Mouse (Mus musculus) CH12.LX (cell line): ENCODE measurements around the gene Plcb2. TPM values are rescaled to one million over a fixed set of nuclear protein-coding genes. Genes with fewer than 3 reads are reported as not detected.

Experiments
- DNase-seq: peaks from one replicate; pipeline ENCODE4 v3.0.0-alpha.2; 2013; ENCODE audit errors: extremely low read depth
- H3K27ac ChIP-seq: 2 replicates; pipeline ENCODE4 v1.5.1; 2012; ENCODE audit warnings: low read depth, mild to moderate bottlenecking, control low read depth, moderate library complexity; ENCODE audit not compliant: insufficient read depth
- H3K27me3 ChIP-seq: replicated peaks from 2 replicates; pipeline ENCODE3; 2012; ENCODE audit warnings: inconsistent platforms
- H3K36me3 ChIP-seq, 2 experiments: replicated peaks in 1 of 2; 2 replicates each; pipeline versions ENCODE3 to v1.6.1; 2012; ENCODE audit warnings: inconsistent platforms in 1 of 2, low read length in 1 of 2, mild to moderate bottlenecking in 1 of 2, mixed read lengths in 1 of 2, moderate library complexity in 1 of 2; ENCODE audit not compliant: control insufficient read depth in 1 of 2, insufficient read depth in 1 of 2
- H3K4me1 ChIP-seq, 2 experiments: 2 replicates each; pipeline ENCODE4 v1.6.1; 2012; ENCODE audit warnings: inconsistent platforms in 1 of 2, moderate library complexity in 1 of 2; ENCODE audit not compliant: insufficient read depth in 2 of 2, control insufficient read depth in 1 of 2
- H3K4me2 ChIP-seq: 2 replicates; pipeline ENCODE4 v1.6.1; 2012; ENCODE audit warnings: low read depth, mild to moderate bottlenecking, control low read depth; ENCODE audit not compliant: poor library complexity, insufficient read depth, severe bottlenecking
- H3K4me3 ChIP-seq, 3 experiments: fragments of 150-350 bp in 1 of 3; sonication (generic) in 1 of 3; replicated peaks in 1 of 3; 2 replicates each; pipeline versions ENCODE3 to v1.5.1; 2011 to 2012; ENCODE audit warnings: low read depth in 2 of 3, low read length in 2 of 3, mild to moderate bottlenecking in 2 of 3, moderate library complexity in 2 of 3, control low read depth in 1 of 3, improper control_type of control experiment in 1 of 3, inconsistent platforms in 1 of 3, mixed read lengths in 1 of 3; ENCODE audit not compliant: poor library complexity in 1 of 3
- H3K79me2 ChIP-seq: replicated peaks from 2 replicates; pipeline ENCODE4 v1.6.1; 2012; ENCODE audit warnings: mild to moderate bottlenecking, moderate library complexity; ENCODE audit not compliant: control insufficient read depth, poor library complexity, insufficient read depth, severe bottlenecking; ENCODE audit errors: extremely low read depth
- H3K9ac ChIP-seq: 2 replicates; pipeline ENCODE4 v1.6.1; 2012; ENCODE audit warnings: low read depth, mild to moderate bottlenecking, control low read depth, moderate library complexity; ENCODE audit not compliant: insufficient read depth
- H3K9me3 ChIP-seq: replicated peaks from 2 replicates; pipeline ENCODE3; 2012; ENCODE audit warnings: low read length, inconsistent platforms, mixed read lengths
- BHLHE40 ChIP-seq: IDR thresholded peaks from 2 replicates; pipeline ENCODE4 v1.6.1; 2011; ENCODE audit warnings: mild to moderate bottlenecking, low read depth, low read length, improper control_type of control experiment
- CHD2 ChIP-seq: IDR thresholded peaks from 2 replicates; pipeline ENCODE4 v1.6.1; 2011; ENCODE audit warnings: low read length, improper control_type of control experiment
- E2F4 ChIP-seq: IDR thresholded peaks from 2 replicates; pipeline ENCODE4 v1.6.1; 2011; ENCODE audit warnings: low read depth, low read length, improper control_type of control experiment; ENCODE audit not compliant: insufficient replicate concordance
- ETS1 ChIP-seq: conservative IDR thresholded peaks from 2 replicates; pipeline ENCODE4 v1.6.1; 2012; ENCODE audit warnings: low read depth, mild to moderate bottlenecking, inconsistent platforms, low read length, improper control_type of control experiment, moderate library complexity
- GABPA ChIP-seq: IDR thresholded peaks from 2 replicates; pipeline ENCODE4 v1.6.1; 2012; ENCODE audit warnings: low read depth, low read length, improper control_type of control experiment, inconsistent platforms; ENCODE audit not compliant: insufficient replicate concordance
- IRF4 ChIP-seq: IDR thresholded peaks from 2 replicates; pipeline ENCODE4 v1.6.1; 2014; ENCODE audit warnings: low read depth, mild to moderate bottlenecking, inconsistent platforms, low read length, improper control_type of control experiment
- KAT2A ChIP-seq: IDR thresholded peaks from 2 replicates; pipeline ENCODE4 v1.6.1; 2012; ENCODE audit warnings: low read length, improper control_type of control experiment, inconsistent platforms; ENCODE audit not compliant: insufficient replicate concordance
- MAX ChIP-seq: IDR thresholded peaks from 2 replicates; pipeline ENCODE4 v1.6.1; 2011; ENCODE audit warnings: low read length, improper control_type of control experiment
- MAZ ChIP-seq: IDR thresholded peaks from 2 replicates; pipeline ENCODE4 v1.6.1; 2012; ENCODE audit warnings: low read depth, mild to moderate bottlenecking, inconsistent platforms, low read length, improper control_type of control experiment, moderate library complexity
- MEF2A ChIP-seq: IDR thresholded peaks from 2 replicates; pipeline ENCODE4 v1.6.1; 2014; ENCODE audit warnings: low read depth, mild to moderate bottlenecking, inconsistent platforms, low read length, improper control_type of control experiment, borderline replicate concordance
- MXI1 ChIP-seq: IDR thresholded peaks from 2 replicates; pipeline ENCODE4 v1.6.1; 2011; ENCODE audit warnings: mild to moderate bottlenecking, low read depth, low read length, improper control_type of control experiment
- NRF1 ChIP-seq: IDR thresholded peaks from 2 replicates; pipeline ENCODE4 v1.6.1; 2014; ENCODE audit warnings: low read depth, mild to moderate bottlenecking, inconsistent platforms, low read length, improper control_type of control experiment, moderate library complexity
- PAX5 ChIP-seq: IDR thresholded peaks from 2 replicates; pipeline ENCODE4 v1.6.1; 2012; ENCODE audit warnings: low read length, inconsistent platforms, mixed read lengths
- POLR2AphosphoS2 ChIP-seq: IDR thresholded peaks from 2 replicates; pipeline ENCODE4 v1.6.1; 2011; ENCODE audit warnings: low read depth, low read length, improper control_type of control experiment
- RAD21 ChIP-seq: IDR thresholded peaks from 2 replicates; pipeline ENCODE4 v1.6.1; 2011; ENCODE audit warnings: low read depth, mild to moderate bottlenecking, low read length, improper control_type of control experiment, moderate library complexity
- RCOR1 ChIP-seq: conservative IDR thresholded peaks from 2 replicates; pipeline ENCODE4 v1.6.1; 2012; ENCODE audit warnings: low read depth, mild to moderate bottlenecking, inconsistent platforms, low read length, improper control_type of control experiment
- SIN3A ChIP-seq: IDR thresholded peaks from 2 replicates; pipeline ENCODE4 v1.6.1; 2012; ENCODE audit warnings: low read length, improper control_type of control experiment, inconsistent platforms
- TBP ChIP-seq: conservative IDR thresholded peaks from 2 replicates; pipeline ENCODE4 v1.6.1; 2011; ENCODE audit warnings: low read depth, low read length, improper control_type of control experiment
- UBTF ChIP-seq: IDR thresholded peaks from 2 replicates; pipeline ENCODE4 v1.6.1; 2012; ENCODE audit warnings: low read depth, mild to moderate bottlenecking, inconsistent platforms, low read length, improper control_type of control experiment, moderate library complexity
- USF2 ChIP-seq: conservative IDR thresholded peaks from 2 replicates; pipeline ENCODE4 v1.6.1; 2011; ENCODE audit warnings: low read depth, low read length, improper control_type of control experiment
- ZC3H11A ChIP-seq: IDR thresholded peaks from 2 replicates; pipeline ENCODE4 v1.6.1; 2012; ENCODE audit warnings: low read depth, mild to moderate bottlenecking, inconsistent platforms, low read length, improper control_type of control experiment
- ZNF384 ChIP-seq: IDR thresholded peaks from 2 replicates; pipeline ENCODE4 v1.6.1; 2012; ENCODE audit warnings: low read depth, low read length, improper control_type of control experiment, inconsistent platforms
- dilution Hi-C: fragments of 300-500 bp; cut with MboI; formaldehyde crosslinking; loops from 2 replicates; pipeline ENCODE4 v1.14.3; 2020; ENCODE audit warnings: low sequenced_read_pairs; ENCODE audit not compliant: extremely low pct_unique_long_range_greater_than_20kb, extremely low pct_ligation_motif_present
- in situ Hi-C: fragments of 300-500 bp; cut with MboI; formaldehyde crosslinking; loops from 3 replicates; pipeline ENCODE4 v1.14.3; 2019; ENCODE audit warnings: low sequenced_read_pairs, low pct_ligation_motif_present, low pct_unique_long_range_greater_than_20kb, mixed read lengths
- polyA plus RNA-seq: library from polyadenylated mRNA; unstranded; fragments of >175 nt; gene quantifications from 2 replicates; pipeline ENCODE4 v1.2.1, GENCODE M21; 2012; ENCODE audit warnings: low read depth; ENCODE audit not compliant: insufficient read length
- total RNA-seq, 2 experiments: library from RNA; depleted of rRNA; stranded (reverse); fragments of 300-350 nt in 1 of 2; fragments of >200 nt in 1 of 2; gene quantifications; 2 replicates each; pipeline ENCODE4 v1.2.3; 2012 to 2014

Plcb2 gene
- total and polyA plus RNA-seq, 3 experiments, result 5.7 to 22.3 (median 7.8) TPM

GRCm38 (mm10) chr2:118676839-118677741 is 51.1 kb downstream of the Plcb2 start:
- Histone ChIP-seq H3K4me1 (peaks cover 0 to 5% of the 10 kb centered on the region in 2 experiments; a peak in 1 of 4 replicates), H3K27me3 (no peaks in the 10 kb centered on the region)
- in situ Hi-C loops, result no loop called here
- DNase-seq, result no peak
- TF ChIP-seq ZNF384, result no peak
- no peak for TF ChIP-seq USF2
- no peak for TF ChIP-seq E2F4
- TF ChIP-seq SIN3A, result no peak
- TF ChIP-seq TBP, result no peak
- TF ChIP-seq PAX5, result no peak
- TF ChIP-seq, all 38 proteins: peak for 0
- Histone ChIP-seq H3K4me2 (no peak overlapping the region), H3K9ac (no peak overlapping the region), H3K36me3 (no peaks in the 10 kb centered on the region), H3K4me3 (no peak overlapping the region), H3K9me3 (peaks cover 3% of the 10 kb centered on the region), H3K27ac (no peak overlapping the region), H3K79me2 (no peaks in the 10 kb centered on the region)
- dilution Hi-C loops, result no loop called here

- no peak overlapping the region for H3K4me3 ChIP-seq
- DNase-seq, result no peak
- dilution Hi-C loops, result no loop called here
- H3K27ac ChIP-seq, result no peak overlapping the region
- no peaks in the 10 kb centered on the region for H3K79me2 ChIP-seq
- TF ChIP-seq CHD2, result no peak
- no peak for TF ChIP-seq MXI1
- TF ChIP-seq RCOR1, result no peak
- TF ChIP-seq MEF2A, result no peak
- TF ChIP-seq MAX, result no peak
- TF ChIP-seq POLR2AphosphoS2, result no peak
- no peak for TF ChIP-seq USF2
- no peak for TF ChIP-seq MAZ
- no peak for TF ChIP-seq KAT2A
- no peak for TF ChIP-seq UBTF
- TF ChIP-seq ZC3H11A, result no peak
- no peak for TF ChIP-seq NRF1
- no peak for TF ChIP-seq TBP
- no peak for TF ChIP-seq ZNF384
- TF ChIP-seq IRF4, result no peak
- TF ChIP-seq BHLHE40, result no peak
- no peak for TF ChIP-seq ETS1
- no peak for TF ChIP-seq RAD21
- no peak for TF ChIP-seq GABPA
- H3K9me3 ChIP-seq, result peaks cover 3% of the 10 kb centered on the region
- no peaks in the 10 kb centered on the region for H3K36me3 ChIP-seq
- H3K9ac ChIP-seq, result no peak overlapping the region
- H3K4me1 ChIP-seq, result peaks cover 0 to 5% of the 10 kb centered on the region in 2 experiments; a peak in 1 of 4 replicates
- in situ Hi-C loops, result no loop called here
- H3K4me2 ChIP-seq, result no peak overlapping the region
- no peaks in the 10 kb centered on the region for H3K27me3 ChIP-seq
Measured at GRCm38 (mm10) chr2:118674500-118674899, 53.7 kb downstream of the Plcb2 start.
